Mouse (Mus musculus) thymus, adult 2 months (tissue): Measurements from ENCODE around the gene Adgrf3.

Experiments
- CTCF ChIP-seq: fragments of 200-500 bp; IDR thresholded peaks from 2 replicates; pipeline ENCODE4 v1.5.1; 2012; ENCODE audit warnings: mild to moderate bottlenecking, control low read depth, low read length, moderate library complexity, borderline replicate concordance; ENCODE audit not compliant: control insufficient read depth, poor library complexity, insufficient read depth; ENCODE audit errors: extremely low read depth
- POLR2A ChIP-seq: fragments of 200-500 bp; IDR thresholded peaks from 2 replicates; pipeline ENCODE4 v1.6.1; 2012; ENCODE audit warnings: mild to moderate bottlenecking, low read length, control low read depth, moderate library complexity; ENCODE audit not compliant: control insufficient read depth, poor library complexity, insufficient read depth; ENCODE audit errors: extremely low read depth

DNA sequence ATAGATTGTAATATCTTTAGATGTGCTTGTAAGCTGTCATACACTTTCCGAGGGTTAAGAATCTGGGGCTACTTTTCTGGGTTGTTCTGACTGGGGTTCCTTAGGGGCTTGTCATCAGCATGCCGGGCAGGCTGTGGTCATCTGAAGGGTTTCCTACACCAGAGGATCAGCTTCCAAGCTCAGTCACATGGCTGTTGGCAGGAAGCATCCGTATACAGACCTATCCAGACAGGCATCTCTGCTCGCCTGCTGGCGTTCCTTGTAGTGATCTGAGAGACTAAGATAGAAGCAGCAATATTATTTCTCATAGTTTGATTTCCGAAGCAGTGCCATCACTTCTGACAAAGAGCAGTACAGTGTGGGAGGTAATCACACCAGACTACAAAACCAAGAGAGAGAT, 45.9 kb downstream of the Adgrf3 start:
- TF ChIP-seq POLR2A (no peak), CTCF (no peak)
